Mouse (Mus musculus) embryonic fibroblast, embryonic 13.5 days (primary cell): Measurements from ENCODE around the gene Spata48.

Experiments
- CTCF ChIP-seq: IDR thresholded peaks from 2 replicates; pipeline ENCODE4 v1.5.1; 2011; ENCODE audit warnings: mild to moderate bottlenecking, control low read depth, low read length, moderate library complexity, borderline replicate concordance; ENCODE audit not compliant: insufficient read depth
- POLR2A ChIP-seq: IDR thresholded peaks from 2 replicates; pipeline ENCODE4 v1.6.1; 2011; ENCODE audit warnings: low read depth, mild to moderate bottlenecking, control low read depth, low read length, moderate library complexity

GRCm38 (mm10) chr11:11513008-11513799, 51.3 kb downstream of the Spata48 start:
- TF ChIP-seq CTCF: no peak
- no peak for TF ChIP-seq POLR2A
